Mouse (Mus musculus) fibroblast of lung, adult 2 months (primary cell): ENCODE results near the gene Mrpl58.
"Not testable (repeated sequence)": the region's sequence is repeated elsewhere in the genome, so short reads cannot be mapped to it uniquely, and the experiment has no call there.

Experiments used
- DNase-seq: peaks from one replicate; pipeline ENCODE4 v3.0.0-alpha.2; 2011; ENCODE audit warnings: low read depth

Gene Mrpl58

GRCm38 (mm10) chr11:115382891-115383290 is 20.7 kb upstream of the Mrpl58 start:
- no peak for DNase-seq

GRCm38 (mm10) chr11:115383701-115384474 is 19.7 kb upstream of the Mrpl58 start:
- DNase-seq, result no peak

- DNase-seq, result no peak
These were observed 19.0 kb upstream of the Mrpl58 start for GRCm38 (mm10) chr11:115384587-115384986.

- not testable (repeated sequence) for DNase-seq
These were observed 16.7 kb upstream of the Mrpl58 start for GRCm38 (mm10) chr11:115386859-115387258.

- no peak for DNase-seq
These were observed 12.2 kb upstream of the Mrpl58 start for GRCm38 (mm10) chr11:115391358-115391757.

GRCm38 (mm10) chr11:115393721-115394325 is 9.7 kb upstream of the Mrpl58 start:
- no peak for DNase-seq

GRCm38 (mm10) chr11:115398085-115398484 is 5.5 kb upstream of the Mrpl58 start:
- no peak for DNase-seq

GRCm38 (mm10) chr11:115400126-115400525 is 3.4 kb upstream of the Mrpl58 start:
- DNase-seq, result no peak

GRCm38 (mm10) chr11:115400630-115401391 is 2.7 kb upstream of the Mrpl58 start:
- DNase-seq, result no peak

- no peak for DNase-seq
These were observed 2.2 kb downstream of the Mrpl58 start for GRCm38 (mm10) chr11:115405723-115406122.

- DNase-seq, result no peak
These were observed 3.4 kb downstream of the Mrpl58 start for GRCm38 (mm10) chr11:115406858-115407401.

GRCm38 (mm10) chr11:115408266-115408920 is 4.8 kb downstream of the Mrpl58 start:
- no peak for DNase-seq

GRCm38 (mm10) chr11:115409556-115409955 is 6.0 kb downstream of the Mrpl58 start:
- no peak for DNase-seq

GRCm38 (mm10) chr11:115419531-115420237 is 16.1 kb downstream of the Mrpl58 start, which contains the start of the genes Atp5h and Kctd2:
TSS of gene Atp5h (minus strand) at chr11:115419962.
TSS of gene Kctd2 (plus strand) at chr11:115420128.
- peak; percentile 88 for DNase-seq

- no peak for DNase-seq
These were observed 17.0 kb downstream of the Mrpl58 start for GRCm38 (mm10) chr11:115420336-115421190.

GRCm38 (mm10) chr11:115421328-115421727 is 17.8 kb downstream of the Mrpl58 start:
- no peak for DNase-seq

GRCm38 (mm10) chr11:115421972-115422371 is 18.4 kb downstream of the Mrpl58 start:
- DNase-seq, result no peak

- DNase-seq, result no peak
These were observed 19.5 kb downstream of the Mrpl58 start for GRCm38 (mm10) chr11:115423091-115423490.

- DNase-seq, result no peak
These were observed 21.1 kb downstream of the Mrpl58 start for GRCm38 (mm10) chr11:115424666-115425065.

GRCm38 (mm10) chr11:115425671-115426070 is 22.1 kb downstream of the Mrpl58 start:
- DNase-seq, result no peak
